Comparison of ENCODE assay signal across 8 mouse cellular contexts in the genomic region with DNA sequence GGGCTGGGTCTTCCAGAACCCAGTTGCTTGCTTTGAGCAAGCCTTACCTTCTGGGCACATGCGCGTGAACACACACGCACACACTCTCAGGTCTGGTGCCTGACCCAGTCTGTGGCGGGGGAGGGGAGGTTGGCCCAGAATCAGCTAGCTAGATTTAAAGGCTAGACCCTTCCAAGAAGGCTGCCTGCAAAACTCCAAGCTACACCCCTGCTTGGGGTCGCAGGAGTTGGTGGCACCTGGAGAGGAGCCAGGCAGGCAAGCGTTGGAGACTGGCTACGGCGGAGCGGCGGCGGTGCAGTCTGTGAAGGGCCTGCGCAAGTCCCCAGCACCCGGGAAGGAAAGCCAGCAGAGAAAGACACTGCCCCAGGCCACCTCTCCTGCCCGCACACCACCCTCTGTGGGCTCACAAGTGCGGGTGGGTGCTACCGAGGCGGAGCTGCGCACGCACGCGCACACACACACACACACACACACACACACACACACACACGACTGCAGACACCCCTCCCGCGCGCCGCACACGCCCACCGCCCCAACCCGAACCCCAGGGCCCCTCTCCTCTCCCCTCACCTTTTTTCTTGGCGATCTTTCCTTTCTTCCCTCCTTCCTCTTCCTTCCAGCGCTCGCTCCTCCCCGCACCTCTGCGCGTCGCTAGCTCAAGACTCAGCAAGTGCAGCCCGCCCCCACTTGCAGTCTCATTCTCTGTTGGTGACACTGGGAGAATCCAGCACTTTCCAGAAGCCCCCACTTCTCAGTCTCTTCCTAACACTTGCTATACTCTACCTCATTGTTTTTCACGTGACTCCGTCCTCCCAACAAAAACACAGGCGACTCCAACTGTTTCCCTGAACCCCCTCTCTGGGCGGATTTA. TPM values are rescaled to one million over a fixed set of nuclear protein-coding genes. Genes with fewer than 3 reads are reported as not detected.
DNase-seq lines count a peak whose midpoint lies in the region; ATAC-seq and TF ChIP-seq lines count a peak whose summit lies in the region.

No protein-coding gene starts in this region.

- ATAC-seq in CD4-positive, CD25-positive, alpha-beta regulatory T cell, adult 4 months = peak; percentile 32
- peak; percentile 47 for ATAC-seq in heart, embryonic 12.5 days (ENCODE audit: insufficient number of reproducible peaks, low FRiP score)
- ATAC-seq in lung, embryonic 14.5 days (ENCODE audit: insufficient read depth) = peak; percentile 61; the same call in 1 of the 2 replicates

- H3K4me2 ChIP-seq in heart, embryonic 12.5 days = peak overlapping the region; percentile 89
- peak overlapping the region; percentile 87 for H3K4me2 ChIP-seq in lung, embryonic 14.5 days

- peak; percentile 56 for DNase-seq in adrenal gland, adult 2 months
- DNase-seq in embryonic facial prominence, embryonic 10.5 days (ENCODE audit: low spot score) = peak; percentile 57
- peak; percentile 58 to 64 for DNase-seq in kidney, postnatal 4 days
- peak; percentile 54 for DNase-seq in lung, embryonic 14.5 days
- DNase-seq in T-cell, adult 2 months (ENCODE audit: low spot score) = no peak

- peak; percentile 25; the same call in 1 of the 2 replicates for TF ChIP-seq POLR2A in olfactory bulb, adult 2 months (IDR thresholded peaks at IDR 0.05; ENCODE audit: insufficient read depth, low read depth, low read length)

- peak overlapping the region; percentile 74 for H3K4me3 ChIP-seq in embryonic facial prominence, embryonic 10.5 days
- H3K4me3 ChIP-seq in heart, embryonic 12.5 days = peak overlapping the region; percentile 70
- peak overlapping the region; percentile 55 for H3K4me3 ChIP-seq in lung, embryonic 14.5 days (ENCODE audit: low read depth, low read length)
- H3K4me3 ChIP-seq in olfactory bulb, adult 2 months (ENCODE audit: insufficient read depth, low read depth, low read length) = peak overlapping the region; percentile 63

- peak overlapping the region; percentile 81 for H3K27ac ChIP-seq in embryonic facial prominence, embryonic 10.5 days (replicated peaks)
- H3K27ac ChIP-seq in heart, embryonic 12.5 days (ENCODE audit: poor library complexity, severe bottlenecking) = peak overlapping the region; percentile 57; the same call in 1 of the 2 replicates
- no peak overlapping the region; the same call in 1 of the 2 replicates for H3K27ac ChIP-seq in lung, embryonic 14.5 days (ENCODE audit: low read depth)
- peak overlapping the region; percentile 77 for H3K27ac ChIP-seq in olfactory bulb, adult 2 months (ENCODE audit: insufficient read depth, low read depth, low read length)

- H3K27me3 ChIP-seq in embryonic facial prominence, embryonic 10.5 days (replicated peaks; ENCODE audit: low read depth, poor library complexity, severe bottlenecking) = peaks cover 12% of the 10 kb centered on the region
- no peaks in the 10 kb centered on the region for H3K27me3 ChIP-seq in heart, embryonic 12.5 days (replicated peaks)
- H3K27me3 ChIP-seq in lung, embryonic 14.5 days (ENCODE audit: insufficient read depth, low read length) = no peaks in the 10 kb centered on the region; the same call in 1 of the 2 replicates

- no peak for TF ChIP-seq CTCF in lung, embryonic 14.5 days (IDR thresholded peaks at IDR 0.05; ENCODE audit: low read depth)
- TF ChIP-seq CTCF in olfactory bulb, adult 2 months (IDR thresholded peaks at IDR 0.05; ENCODE audit: insufficient read depth, low read depth, low read length) = no peak

- 3% methylated on average over 41 of the region's 41 CpGs for WGBS in embryonic facial prominence, embryonic 10.5 days
- WGBS in heart, embryonic 12.5 days = 4% methylated on average over 41 of the region's 41 CpGs
- WGBS in lung, embryonic 14.5 days = 5% methylated on average over 35 of the region's 41 CpGs
- 2% methylated on average over 41 of the region's 41 CpGs for WGBS in olfactory bulb, adult 2 months

- no peaks in the 10 kb centered on the region for H3K9me3 ChIP-seq in embryonic facial prominence, embryonic 10.5 days
- no peaks in the 10 kb centered on the region for H3K9me3 ChIP-seq in heart, embryonic 12.5 days (replicated peaks)
- no peaks in the 10 kb centered on the region for H3K9me3 ChIP-seq in lung, embryonic 14.5 days (ENCODE audit: low read depth, low read length)

- peak overlapping the region; percentile 82 for H3K9ac ChIP-seq in heart, embryonic 12.5 days
- H3K9ac ChIP-seq in lung, embryonic 14.5 days = peak overlapping the region; percentile 65

- H3K36me3 ChIP-seq in embryonic facial prominence, embryonic 10.5 days (replicated peaks) = no peaks in the 10 kb centered on the region
- no peaks in the 10 kb centered on the region for H3K36me3 ChIP-seq in heart, embryonic 12.5 days
- H3K36me3 ChIP-seq in lung, embryonic 14.5 days (ENCODE audit: insufficient read depth) = no peaks in the 10 kb centered on the region

- peaks cover 12% of the 10 kb centered on the region for H3K4me1 ChIP-seq in embryonic facial prominence, embryonic 10.5 days
- H3K4me1 ChIP-seq in heart, embryonic 12.5 days (replicated peaks) = peaks cover 34% of the 10 kb centered on the region
- H3K4me1 ChIP-seq in lung, embryonic 14.5 days (ENCODE audit: insufficient read depth) = peaks cover 3% of the 10 kb centered on the region
- H3K4me1 ChIP-seq in olfactory bulb, adult 2 months (ENCODE audit: control insufficient read depth, insufficient read depth, low read length) = peaks cover 35% of the 10 kb centered on the region

RNA-seq across cellular contexts. Expression of gene Ociad2, which starts 2.6 kb away (rescaled TPM):
- polyA plus RNA-seq in CD4-positive, CD25-positive, alpha-beta regulatory T cell, adult 4 months (2017; shearing (Covaris generic)) = under 1 TPM; 0.80 to 0.96 TPM
- 10 to 100 TPM; 19.3 to 32.9 TPM for total RNA-seq in adrenal gland, adult 2 months (2021)
- polyA plus RNA-seq in adrenal gland, adult 2 months (2012; rRNA removed) = 0.83 and 1.1 TPM in 2 replicates
- polyA plus RNA-seq in embryonic facial prominence, embryonic 10.5 days (2016; fragmentation: Nextera tagmentation; extraction: Ambion mirVana) = 7.1 and 9.4 TPM in 2 replicates
- 27.5 and 29.0 TPM in 2 replicates for polyA plus RNA-seq in heart, embryonic 12.5 days (2016; fragmentation: Nextera tagmentation; extraction: Ambion mirVana)
- 29.3 and 31.4 TPM in 2 replicates for polyA plus RNA-seq in lung, embryonic 14.5 days (2014; fragmentation: Nextera tagmentation; extraction: Ambion mirVana)
- 451 TPM in 1 of 2 replicates, not detected in the other for polyA plus RNA-seq in olfactory bulb, adult 2 months (2012; ENCODE audit: insufficient read depth, insufficient read length, low replicate concordance, missing spikeins)

RNA-seq across cellular contexts. Expression of gene Ociad1, which starts 45.6 kb away (rescaled TPM):
- polyA plus RNA-seq in CD4-positive, CD25-positive, alpha-beta regulatory T cell, adult 4 months (2017; shearing (Covaris generic)) = 100 to 1,000 TPM; 171 to 260 TPM
- 100 to 1,000 TPM; 238 to 275 TPM for total RNA-seq in adrenal gland, adult 2 months (2021)
- polyA plus RNA-seq in adrenal gland, adult 2 months (2012; rRNA removed) = 113 and 114 TPM in 2 replicates
- polyA plus RNA-seq in embryonic facial prominence, embryonic 10.5 days (2016; fragmentation: Nextera tagmentation; extraction: Ambion mirVana) = 135 and 137 TPM in 2 replicates
- 212 and 230 TPM in 2 replicates for polyA plus RNA-seq in heart, embryonic 12.5 days (2016; fragmentation: Nextera tagmentation; extraction: Ambion mirVana)
- 134 and 144 TPM in 2 replicates for polyA plus RNA-seq in lung, embryonic 14.5 days (2014; fragmentation: Nextera tagmentation; extraction: Ambion mirVana)
- polyA plus RNA-seq in olfactory bulb, adult 2 months (2012; ENCODE audit: insufficient read depth, insufficient read length, low replicate concordance, missing spikeins) = 165 and 443 TPM in 2 replicates
